Mouse (Mus musculus): Measurements from ENCODE around the gene Rasip1. TPM values are rescaled to one million over a fixed set of nuclear protein-coding genes. Genes with fewer than 3 reads are reported as not detected.

Gene Rasip1
- polyA plus RNA-seq, 1 experiment from 2014 or later: 35.3 TPM

DNA sequence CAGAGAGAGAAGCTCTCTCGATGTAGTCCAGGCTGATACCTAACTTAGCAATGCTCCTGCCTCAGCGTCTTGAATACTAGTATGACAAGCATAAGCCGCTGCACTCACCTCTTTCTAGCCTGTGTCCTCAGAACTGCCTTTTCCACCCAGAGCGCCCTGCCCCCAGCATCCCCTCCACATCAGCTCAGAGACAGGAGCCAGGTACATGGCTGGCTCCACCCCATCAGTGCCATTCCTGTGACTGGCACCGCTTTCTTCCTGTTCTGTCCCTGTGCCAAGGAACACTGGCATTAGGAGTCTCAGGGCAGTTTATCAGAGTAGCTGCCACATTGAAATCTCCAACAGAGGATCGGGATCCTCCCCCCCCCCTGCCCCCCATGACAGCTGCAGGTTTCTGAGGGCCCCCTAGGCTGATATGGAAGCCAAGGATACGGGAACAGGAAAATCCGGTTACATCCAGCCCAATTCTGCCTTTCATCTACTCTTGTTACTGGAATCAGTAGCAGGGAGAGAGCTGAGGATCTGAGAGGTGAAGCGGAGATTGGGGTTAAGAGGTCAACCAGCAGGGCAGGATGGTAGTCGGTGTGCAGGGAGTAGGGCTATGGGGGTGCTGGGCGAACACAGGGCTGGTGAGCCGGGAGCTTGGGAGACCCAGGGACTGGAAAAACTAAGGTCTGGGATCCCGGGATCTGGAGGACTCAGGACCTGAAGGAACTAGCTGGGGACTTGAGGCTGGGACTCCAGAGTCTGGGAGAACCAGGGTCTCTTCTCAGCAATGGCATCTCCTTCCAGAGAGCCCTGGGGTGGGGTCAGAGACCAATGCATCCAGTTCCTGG, 38.2 kb downstream of the Rasip1 start:
- H3K9ac ChIP-seq: no peak overlapping the region; the same call in 1 of the 2 replicates
- no peaks in the 10 kb centered on the region for H3K36me3 ChIP-seq (ENCODE audit: insufficient read depth)
- peak overlapping the region; percentile 27; the same call in 1 of the 2 replicates for H3K4me2 ChIP-seq
- 0 out of 2 replicates have a peak, but pooled peaks cover 9% of the 10 kb centered on the region for H3K4me1 ChIP-seq (ENCODE audit: insufficient read depth)
- no peaks in the 10 kb centered on the region for H3K9me3 ChIP-seq (ENCODE audit: low read depth, low read length)
- ATAC-seq (ENCODE audit: insufficient read depth) (peak; percentile 63; the same call in 1 of the 2 replicates), DNase-seq (peak; percentile 50)
- no peak overlapping the region for H3K4me3 ChIP-seq (ENCODE audit: low read depth, low read length)
- 36% methylated on average over 13 of the region's 13 CpGs for WGBS
- H3K27me3 ChIP-seq (ENCODE audit: insufficient read depth, low read length): no peaks in the 10 kb centered on the region
- no peak for TF ChIP-seq CTCF (IDR thresholded peaks at IDR 0.05; ENCODE audit: low read depth)
- H3K27ac ChIP-seq (ENCODE audit: low read depth): no peak overlapping the region

DNA sequence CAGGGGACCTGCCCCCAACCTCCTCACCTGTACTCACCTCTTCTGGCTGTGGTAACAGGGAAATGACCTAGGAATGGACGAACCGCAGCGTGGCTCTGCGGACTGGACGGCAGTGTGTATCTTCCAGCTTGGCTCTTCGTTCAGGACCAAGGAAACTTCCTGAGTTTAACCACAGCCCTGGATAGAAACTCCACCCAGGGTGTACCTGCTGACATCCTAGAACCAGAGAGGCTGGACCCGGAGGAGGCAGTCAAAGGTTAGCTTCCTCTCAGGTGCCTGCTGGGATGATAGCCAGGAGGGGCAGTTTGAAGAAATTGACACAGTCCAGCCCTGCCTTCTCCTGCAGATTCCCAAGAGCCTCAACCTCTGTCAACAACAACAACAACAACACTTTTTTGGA, 38.9 kb downstream of the Rasip1 start, which contains the start of gene Fut2:
Gene Fut2 (minus strand): TSS at position 234 of the 400 bp plus-strand sequence.
- Histone ChIP-seq H3K27me3 (ENCODE audit: insufficient read depth, low read length) (no peaks in the 10 kb centered on the region), H3K4me1 (ENCODE audit: insufficient read depth) (0 out of 2 replicates have a peak, but pooled peaks cover 9% of the 10 kb centered on the region), H3K9ac (no peak within 1 kb of the TSS; the same call in 1 of the 2 replicates), H3K27ac (ENCODE audit: low read depth) (no peak within 1 kb of the TSS), H3K4me2 (peak within 1 kb of the TSS; percentile 27; the same call in 1 of the 2 replicates), H3K9me3 (ENCODE audit: low read depth, low read length) (no peaks in the 10 kb centered on the region), H3K36me3 (ENCODE audit: insufficient read depth) (no peaks in the 10 kb centered on the region), H3K4me3 (ENCODE audit: low read depth, low read length) (no peak within 1 kb of the TSS)
- WGBS: 65% methylated on average over 7 of the region's 7 CpGs
- DNase-seq (no peak), ATAC-seq (ENCODE audit: insufficient read depth) (no peak)
- no peak for TF ChIP-seq CTCF (IDR thresholded peaks at IDR 0.05; ENCODE audit: low read depth)

DNA sequence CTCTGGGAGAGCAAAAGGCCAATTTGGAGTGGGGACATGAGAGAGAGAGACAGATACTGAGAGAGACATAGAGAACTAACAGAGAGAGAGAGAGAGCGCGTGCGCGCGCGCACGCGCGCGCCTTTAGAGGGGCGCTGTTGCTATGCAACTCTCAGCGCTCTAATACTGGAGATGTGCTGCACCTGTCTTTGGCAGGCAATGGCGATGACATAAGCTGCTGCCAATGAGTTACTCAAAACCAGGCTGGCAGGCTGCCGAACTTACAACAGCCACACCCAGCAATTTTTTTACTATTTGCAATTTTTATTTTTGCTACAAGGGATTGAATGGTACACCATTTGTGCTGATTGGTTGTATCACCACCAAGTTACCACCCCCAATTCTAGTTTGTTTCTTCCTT, 40.5 kb downstream of the Rasip1 start:
- 68% methylated on average over 14 of the region's 14 CpGs for WGBS
- Histone ChIP-seq H3K36me3 (ENCODE audit: insufficient read depth) (no peaks in the 10 kb centered on the region), H3K27me3 (ENCODE audit: insufficient read depth, low read length) (no peaks in the 10 kb centered on the region), H3K4me3 (ENCODE audit: low read depth, low read length) (no peak overlapping the region), H3K4me2 (no peak overlapping the region), H3K9ac (no peak overlapping the region), H3K9me3 (ENCODE audit: low read depth, low read length) (no peaks in the 10 kb centered on the region), H3K27ac (ENCODE audit: low read depth) (no peak overlapping the region), H3K4me1 (ENCODE audit: insufficient read depth) (0 out of 2 replicates have a peak, but pooled peaks cover 9% of the 10 kb centered on the region)
- no peak for TF ChIP-seq CTCF (IDR thresholded peaks at IDR 0.05; ENCODE audit: low read depth)
- ATAC-seq (ENCODE audit: insufficient read depth): no peak
- no peak for DNase-seq

DNA sequence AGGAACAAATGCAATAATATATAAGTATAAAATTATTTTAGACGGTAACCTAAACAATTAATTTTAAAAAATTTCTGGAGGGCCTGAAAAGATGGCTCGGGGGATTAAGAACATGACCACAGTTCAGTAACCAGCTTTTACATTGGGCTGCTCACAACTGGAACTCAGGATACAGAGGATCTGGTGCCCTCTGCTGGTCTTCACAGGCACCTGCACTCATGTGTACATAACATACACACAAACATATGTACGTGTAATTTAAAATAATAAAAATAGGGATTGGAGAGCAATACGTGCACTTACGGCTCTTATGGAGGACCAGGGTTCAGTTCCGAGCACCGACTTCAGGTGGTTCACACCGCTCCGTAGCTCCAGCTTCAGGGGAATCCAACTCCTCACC, 41.6 kb downstream of the Rasip1 start:
- no peak for DNase-seq
- Histone ChIP-seq H3K4me1 (ENCODE audit: insufficient read depth) (0 out of 2 replicates have a peak, but pooled peaks cover 9% of the 10 kb centered on the region), H3K9me3 (ENCODE audit: low read depth, low read length) (no peaks in the 10 kb centered on the region), H3K36me3 (ENCODE audit: insufficient read depth) (no peaks in the 10 kb centered on the region), H3K9ac (no peak overlapping the region), H3K4me3 (ENCODE audit: low read depth, low read length) (no peak overlapping the region), H3K27me3 (ENCODE audit: insufficient read depth, low read length) (no peaks in the 10 kb centered on the region), H3K27ac (ENCODE audit: low read depth) (no peak overlapping the region), H3K4me2 (no peak overlapping the region)
- TF ChIP-seq CTCF (IDR thresholded peaks at IDR 0.05; ENCODE audit: low read depth): peak; percentile 34
- ATAC-seq (ENCODE audit: insufficient read depth): no peak
- 94% methylated on average over 9 of the region's 9 CpGs for WGBS

DNA sequence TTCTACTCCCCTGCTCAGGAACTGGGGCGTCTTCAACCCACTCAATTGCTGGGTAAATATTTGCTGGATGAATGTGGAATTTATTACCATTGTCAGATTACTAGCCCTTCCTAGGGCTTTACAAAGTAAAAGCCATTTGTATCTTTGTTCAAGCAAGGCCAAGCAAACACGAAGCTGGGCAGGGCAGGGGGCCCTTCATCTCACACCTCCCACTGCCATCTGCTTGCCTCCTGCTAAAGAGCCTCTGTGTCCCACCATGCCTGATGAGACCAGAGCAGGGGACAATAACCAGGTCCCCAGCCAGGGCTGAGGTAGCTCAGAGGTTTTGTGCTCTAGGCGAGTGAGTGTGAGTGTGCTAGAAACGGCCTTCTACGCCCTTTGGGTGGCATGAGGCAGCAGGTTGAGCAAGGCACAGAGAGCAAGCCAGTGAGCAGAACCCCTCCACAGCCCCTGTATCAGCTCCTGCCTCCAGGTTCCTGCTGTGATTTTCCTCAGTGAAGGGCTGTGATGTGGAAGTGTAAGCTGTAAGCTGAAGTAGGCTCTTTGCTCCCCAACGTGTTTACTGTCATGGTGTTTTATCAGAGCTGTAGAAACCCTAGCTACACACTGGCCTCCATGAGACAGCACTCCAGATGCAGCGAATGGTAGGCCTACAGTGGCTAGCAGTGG, 50.5 kb downstream of the Rasip1 start:
- Histone ChIP-seq H3K27me3 (ENCODE audit: insufficient read depth, low read length) (no peaks in the 10 kb centered on the region), H3K4me1 (ENCODE audit: insufficient read depth) (peaks cover 6% of the 10 kb centered on the region; the same call in 1 of the 2 replicates), H3K4me2 (no peak overlapping the region), H3K9ac (no peak overlapping the region), H3K36me3 (ENCODE audit: insufficient read depth) (no peaks in the 10 kb centered on the region), H3K9me3 (ENCODE audit: low read depth, low read length) (no peaks in the 10 kb centered on the region), H3K4me3 (ENCODE audit: low read depth, low read length) (no peak overlapping the region), H3K27ac (ENCODE audit: low read depth) (no peak overlapping the region)
- WGBS: 60% methylated on average over 7 of the region's 7 CpGs
- DNase-seq (no peak), ATAC-seq (ENCODE audit: insufficient read depth) (no peak)
- no peak for TF ChIP-seq CTCF (IDR thresholded peaks at IDR 0.05; ENCODE audit: low read depth)

DNA sequence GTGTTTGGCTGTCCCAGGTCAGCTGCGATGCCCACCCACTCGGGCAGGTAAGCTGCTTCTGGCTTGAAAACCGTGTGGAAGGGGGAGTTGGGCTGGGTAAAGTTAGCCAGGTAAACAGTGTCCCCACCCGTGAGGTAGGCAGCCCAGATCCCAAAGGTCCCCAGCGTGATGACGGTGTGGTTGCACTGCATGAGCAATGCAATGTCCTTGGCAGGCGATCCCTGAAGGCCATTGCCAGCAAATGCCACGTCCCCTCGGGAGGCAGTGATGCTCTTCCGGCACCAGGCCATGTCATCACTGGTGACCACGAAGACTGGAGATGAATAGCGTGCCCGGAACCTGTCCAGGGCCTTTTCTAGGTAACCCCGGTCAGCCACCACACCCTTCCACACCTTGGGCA, 51.2 kb downstream of the Rasip1 start:
- DNase-seq: no peak
- WGBS: 88% methylated on average over 14 of the region's 14 CpGs
- H3K36me3 ChIP-seq (ENCODE audit: insufficient read depth): no peaks in the 10 kb centered on the region
- peaks cover 7% of the 10 kb centered on the region; the same call in 1 of the 2 replicates for H3K4me1 ChIP-seq (ENCODE audit: insufficient read depth)
- H3K9ac ChIP-seq: no peak overlapping the region
- no peaks in the 10 kb centered on the region for H3K9me3 ChIP-seq (ENCODE audit: low read depth, low read length)
- no peaks in the 10 kb centered on the region for H3K27me3 ChIP-seq (ENCODE audit: insufficient read depth, low read length)
- H3K4me2 ChIP-seq: no peak overlapping the region
- TF ChIP-seq CTCF (IDR thresholded peaks at IDR 0.05; ENCODE audit: low read depth): no peak
- H3K27ac ChIP-seq (ENCODE audit: low read depth): no peak overlapping the region
- ATAC-seq (ENCODE audit: insufficient read depth): no peak
- H3K4me3 ChIP-seq (ENCODE audit: low read depth, low read length): no peak overlapping the region
